Mouse (Mus musculus) liver, embryonic 14.5 days (tissue): Measurements from ENCODE around the gene Mtmr10.

Source experiments
- CTCF ChIP-seq: IDR thresholded peaks from 2 replicates; pipeline ENCODE4 v1.5.1; 2016; ENCODE audit warnings: antibody characterized with exemption, low read depth, control low read depth
- EP300 ChIP-seq: IDR thresholded peaks from 2 replicates; pipeline ENCODE4 v1.6.1; 2016; ENCODE audit warnings: antibody characterized with exemption, low read depth

DNA sequence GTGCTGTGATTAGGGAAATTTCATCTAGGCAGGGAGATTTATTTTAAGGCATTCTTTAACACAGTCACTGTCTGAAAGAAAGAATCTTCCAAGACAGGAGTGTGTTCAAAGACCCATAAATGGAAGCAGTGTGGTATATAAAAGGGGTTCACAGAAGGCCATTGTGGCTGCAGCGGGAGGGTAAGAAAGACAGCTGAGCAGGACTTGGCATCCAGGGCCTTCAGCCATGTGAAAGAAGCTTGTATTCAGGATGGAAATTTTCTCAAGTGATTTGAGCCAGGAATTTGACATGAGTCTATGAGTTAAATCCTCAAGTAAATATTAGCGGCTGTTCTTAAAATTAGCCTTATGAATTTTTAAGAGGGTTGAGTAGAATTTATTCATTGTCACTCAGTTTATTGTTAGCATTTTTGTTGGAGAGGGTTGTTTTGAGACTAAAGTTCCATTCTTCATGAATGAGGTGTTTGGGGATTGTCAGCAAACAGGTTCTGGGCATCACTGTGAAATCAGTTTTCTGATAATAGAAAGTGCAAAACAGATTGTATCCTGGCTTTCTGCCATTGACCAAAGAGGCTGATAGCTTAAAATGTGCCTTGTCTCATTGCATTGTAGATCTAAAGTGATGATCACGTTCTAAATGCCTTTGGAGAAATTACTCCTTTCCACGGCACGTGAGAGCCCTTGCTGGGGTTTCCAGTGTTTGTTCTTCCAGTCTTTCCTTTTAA, 9.0 kb downstream of the Mtmr10 start:
- TF ChIP-seq CTCF: no peak
- no peak for TF ChIP-seq EP300
